Mouse (Mus musculus) cerebellum, adult 2 months (tissue): ENCODE results near the gene Aox2.

Experiments used
- CTCF ChIP-seq: fragments of 200-500 bp; IDR thresholded peaks from 2 replicates; pipeline ENCODE4 v1.5.1; 2011; ENCODE audit warnings: low read depth, mild to moderate bottlenecking, control low read depth, low read length, moderate library complexity, borderline replicate concordance; ENCODE audit not compliant: insufficient read depth
- POLR2A ChIP-seq: fragments of 200-500 bp; IDR thresholded peaks from 2 replicates; pipeline ENCODE4 v1.6.1; 2011; ENCODE audit warnings: low read length, control low read depth, borderline replicate concordance; ENCODE audit not compliant: insufficient read depth

DNA sequence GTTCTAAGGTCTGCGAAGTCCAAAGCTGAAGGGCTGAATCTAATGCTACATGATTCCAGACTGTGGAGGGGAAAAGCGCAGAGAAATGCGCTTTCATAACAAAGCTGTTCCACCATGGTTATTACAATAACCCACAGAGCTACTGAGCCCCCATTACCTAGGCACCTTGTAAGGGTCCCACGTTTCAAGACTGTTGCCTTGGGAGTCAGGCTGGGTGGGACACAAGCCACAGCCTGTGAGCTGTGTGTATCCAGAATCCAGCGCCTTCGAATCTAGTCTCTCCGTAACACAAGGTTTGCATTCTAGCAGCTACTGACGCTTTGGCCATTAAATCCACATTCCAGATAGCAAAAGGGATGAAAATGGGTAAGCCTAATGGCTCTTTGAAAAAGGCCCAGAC lies 35.0 kb downstream of the Aox2 start:
- no peak for TF ChIP-seq CTCF
- TF ChIP-seq POLR2A = no peak
